Mouse (Mus musculus) brain, embryonic 14.5 days (tissue): ENCODE measurements around the gene Srl.
"Not testable (repeated sequence)": the region's sequence is repeated elsewhere in the genome, so short reads cannot be mapped to it uniquely, and the experiment has no call there.

ENCODE experiments used
- CTCF ChIP-seq: fragments of 200-500 bp; IDR thresholded peaks from 2 replicates; pipeline ENCODE4 v1.5.1; 2012; ENCODE audit warnings: inconsistent platforms, mild to moderate bottlenecking, moderate library complexity, borderline replicate concordance; ENCODE audit not compliant: insufficient read depth, insufficient read length; ENCODE audit errors: extremely low read depth
- POLR2A ChIP-seq: fragments of 200-500 bp; IDR thresholded peaks from 2 replicates; pipeline ENCODE4 v1.6.1; 2012; ENCODE audit warnings: mild to moderate bottlenecking, inconsistent platforms, borderline replicate concordance; ENCODE audit not compliant: poor library complexity, insufficient read depth, insufficient read length, severe bottlenecking; ENCODE audit errors: extremely low read depth

DNA sequence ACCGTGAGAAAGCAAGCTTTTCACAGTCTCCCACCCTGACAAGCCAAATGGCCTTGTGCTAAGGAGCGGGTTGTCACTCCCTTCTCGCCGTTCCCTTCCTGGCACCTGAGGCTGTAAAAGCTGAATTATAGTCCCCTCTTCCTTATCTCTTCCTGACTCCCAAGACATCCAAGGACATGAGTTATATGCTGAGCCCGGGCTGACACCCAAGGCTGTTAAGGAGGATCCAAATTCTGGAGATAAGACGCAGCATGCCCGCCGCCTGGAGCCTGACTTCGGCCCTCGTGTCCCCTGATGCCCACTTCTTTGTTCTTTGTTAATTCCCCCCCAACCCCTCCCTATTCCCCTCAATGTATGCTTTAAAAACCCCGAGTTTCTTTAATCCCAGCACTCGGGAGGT is 14.2 kb downstream of the Srl start:
- not testable (repeated sequence) for TF ChIP-seq CTCF, POLR2A
